Mouse (Mus musculus) ES-Bruce4 (cell line): Measurements from ENCODE around the gene Pemt. TPM values are rescaled to one million over a fixed set of nuclear protein-coding genes. Genes with fewer than 3 reads are reported as not detected.

Experiments
- H3K27ac ChIP-seq: 2 replicates; pipeline ENCODE4 v1.5.1; 2012; ENCODE audit warnings: low read length, inconsistent platforms; ENCODE audit not compliant: insufficient read depth
- H3K27me3 ChIP-seq: 2 replicates; pipeline ENCODE4 v1.6.1; 2012; ENCODE audit warnings: mild to moderate bottlenecking, low read length, inconsistent platforms; ENCODE audit not compliant: control insufficient read depth, poor library complexity, insufficient read depth, severe bottlenecking
- H3K36me3 ChIP-seq: 2 replicates; pipeline ENCODE4 v1.6.1; 2012; ENCODE audit warnings: inconsistent platforms, mild to moderate bottlenecking, low read length, moderate library complexity; ENCODE audit not compliant: control insufficient read depth, poor library complexity, insufficient read depth, severe bottlenecking
- H3K4me1 ChIP-seq: one replicate; pipeline ENCODE4 v1.8.1; 2011; ENCODE audit warnings: low read length; ENCODE audit not compliant: control insufficient read depth, insufficient read depth
- H3K4me3 ChIP-seq: 2 replicates; pipeline ENCODE4 v1.5.1; 2011; ENCODE audit warnings: low read depth, mild to moderate bottlenecking, low read length
- H3K9ac ChIP-seq: 2 replicates; pipeline ENCODE4 v1.6.1; 2012; ENCODE audit warnings: low read depth, mild to moderate bottlenecking, inconsistent platforms; ENCODE audit not compliant: poor library complexity, severe bottlenecking
- H3K9me3 ChIP-seq: replicated peaks from 2 replicates; pipeline ENCODE4 v1.6.1; 2012; ENCODE audit warnings: mild to moderate bottlenecking, low read length, inconsistent platforms; ENCODE audit not compliant: control insufficient read depth, poor library complexity, insufficient read depth, severe bottlenecking
- CTCF ChIP-seq: IDR thresholded peaks from one replicate; pipeline ENCODE4 v1.8.1; 2011; ENCODE audit warnings: low read depth, low read length
- EP300 ChIP-seq: IDR thresholded peaks from 2 replicates; pipeline ENCODE4 v1.6.1; 2011; ENCODE audit warnings: low read depth, low read length; ENCODE audit not compliant: insufficient read depth
- POLR2A ChIP-seq: IDR thresholded peaks from one replicate; pipeline ENCODE4 v1.8.1; 2011; ENCODE audit warnings: low read length; ENCODE audit not compliant: insufficient read depth
- polyA plus RNA-seq: library from polyadenylated mRNA; stranded (reverse); fragments of >200 nt; gene quantifications from 2 replicates; pipeline ENCODE4 v1.2.4, GENCODE M21; 2011; ENCODE audit warnings: low read depth; ENCODE audit not compliant: missing spikeins, insufficient read depth, insufficient read length

The Pemt gene
- polyA plus RNA-seq, 1 experiment: 7.6 TPM

- H3K27me3 ChIP-seq: no peaks in the 10 kb centered on the region
- H3K9ac ChIP-seq: no peak overlapping the region
- TF ChIP-seq EP300: no peak
- TF ChIP-seq CTCF: no peak
- TF ChIP-seq POLR2A: no peak
- H3K4me3 ChIP-seq: no peak overlapping the region
- no peaks in the 10 kb centered on the region for H3K9me3 ChIP-seq
- no peaks in the 10 kb centered on the region for H3K36me3 ChIP-seq
- H3K27ac ChIP-seq: no peak overlapping the region
- no peaks in the 10 kb centered on the region for H3K4me1 ChIP-seq
Measured at GRCm38 (mm10) chr11:60073936-60074502, 27.7 kb upstream of the Pemt start.

- TF ChIP-seq POLR2A: no peak
- TF ChIP-seq CTCF: no peak
- no peak for TF ChIP-seq EP300
- H3K9ac ChIP-seq: no peak overlapping the region
- H3K4me3 ChIP-seq: no peak overlapping the region
- no peak overlapping the region for H3K27ac ChIP-seq
- H3K9me3 ChIP-seq: no peaks in the 10 kb centered on the region
- H3K36me3 ChIP-seq: no peaks in the 10 kb centered on the region
- H3K27me3 ChIP-seq: no peaks in the 10 kb centered on the region
- no peaks in the 10 kb centered on the region for H3K4me1 ChIP-seq
Measured at GRCm38 (mm10) chr11:60073121-60073520, 26.8 kb upstream of the Pemt start.

- Histone ChIP-seq H3K36me3 (no peaks in the 10 kb centered on the region), H3K9ac (no peak overlapping the region), H3K27ac (no peak overlapping the region), H3K27me3 (no peaks in the 10 kb centered on the region), H3K4me1 (no peaks in the 10 kb centered on the region), H3K9me3 (no peaks in the 10 kb centered on the region), H3K4me3 (no peak overlapping the region)
- TF ChIP-seq CTCF (no peak), POLR2A (no peak), EP300 (no peak)
Measured at GRCm38 (mm10) chr11:60071221-60071620, 24.9 kb upstream of the Pemt start.

GRCm38 (mm10) chr11:60070599-60070998, 24.3 kb upstream of the Pemt start:
- H3K4me3 ChIP-seq: no peak overlapping the region
- no peaks in the 10 kb centered on the region for H3K4me1 ChIP-seq
- TF ChIP-seq CTCF (peak; percentile 75), EP300 (no peak)
- H3K9me3 ChIP-seq: no peaks in the 10 kb centered on the region
- H3K36me3 ChIP-seq: no peaks in the 10 kb centered on the region
- H3K27me3 ChIP-seq: no peaks in the 10 kb centered on the region
- H3K9ac ChIP-seq: no peak overlapping the region
- H3K27ac ChIP-seq: no peak overlapping the region

- H3K9ac ChIP-seq: no peak overlapping the region
- H3K9me3 ChIP-seq: no peaks in the 10 kb centered on the region
- H3K27ac ChIP-seq: no peak overlapping the region
- no peak overlapping the region for H3K4me3 ChIP-seq
- no peaks in the 10 kb centered on the region for H3K27me3 ChIP-seq
- TF ChIP-seq EP300: no peak
- TF ChIP-seq POLR2A: no peak
- no peak for TF ChIP-seq CTCF
- no peaks in the 10 kb centered on the region for H3K36me3 ChIP-seq
- no peaks in the 10 kb centered on the region for H3K4me1 ChIP-seq
Measured at GRCm38 (mm10) chr11:60068631-60069030, 22.3 kb upstream of the Pemt start.

- H3K4me1 ChIP-seq: no peaks in the 10 kb centered on the region
- H3K27me3 ChIP-seq: no peaks in the 10 kb centered on the region
- no peak overlapping the region for H3K4me3 ChIP-seq
- H3K36me3 ChIP-seq: no peaks in the 10 kb centered on the region
- H3K9me3 ChIP-seq: no peaks in the 10 kb centered on the region
- TF ChIP-seq POLR2A (no peak), EP300 (no peak), CTCF (no peak)
- H3K9ac ChIP-seq: no peak overlapping the region
- H3K27ac ChIP-seq: no peak overlapping the region
Measured at GRCm38 (mm10) chr11:60067646-60068045, 21.4 kb upstream of the Pemt start.

- TF ChIP-seq POLR2A (no peak), EP300 (no peak), CTCF (no peak)
- H3K36me3 ChIP-seq: no peaks in the 10 kb centered on the region
- no peak overlapping the region for H3K4me3 ChIP-seq
- no peak overlapping the region for H3K27ac ChIP-seq
- no peak overlapping the region for H3K9ac ChIP-seq
- no peaks in the 10 kb centered on the region for H3K4me1 ChIP-seq
- no peaks in the 10 kb centered on the region for H3K27me3 ChIP-seq
- no peaks in the 10 kb centered on the region for H3K9me3 ChIP-seq
Measured at GRCm38 (mm10) chr11:60065267-60065666, 19.0 kb upstream of the Pemt start.
